Mouse (Mus musculus) stomach, postnatal 0 days (tissue): ENCODE measurements around the gene Camkmt. TPM values are rescaled to one million over a fixed set of nuclear protein-coding genes. Genes with fewer than 3 reads are reported as not detected.

Source experiments
- ATAC-seq: fragments of 200-750 bp; cut with Nextera tagmentation; 2 replicates; pipeline ENCODE4 v1.8.0; 2017; ENCODE audit not compliant: low FRiP score, low TSS enrichment
- DNase-seq: peaks from one replicate; pipeline ENCODE4 v3.0.0-alpha.2; 2016; ENCODE audit warnings: low spot score
- H3K27ac ChIP-seq: fragments of 300-500 bp; sonication (generic); replicated peaks from 2 replicates; pipeline ENCODE4 v1.5.1; 2014; ENCODE audit warnings: mild to moderate bottlenecking, control low read depth
- H3K27me3 ChIP-seq: fragments of 300-500 bp; sonication (generic); 2 replicates; pipeline ENCODE4 v1.6.1; 2014; ENCODE audit warnings: low read length; ENCODE audit not compliant: control insufficient read depth, insufficient read depth
- H3K36me3 ChIP-seq: fragments of 300-500 bp; sonication (generic); 2 replicates; pipeline ENCODE4 v1.6.1; 2014; ENCODE audit warnings: low read length, mixed read lengths; ENCODE audit not compliant: control insufficient read depth, insufficient read depth
- H3K4me1 ChIP-seq: fragments of 300-500 bp; sonication (generic); replicated peaks from 2 replicates; pipeline ENCODE4 v1.6.1; 2014; ENCODE audit warnings: antibody characterized with exemption; ENCODE audit not compliant: control insufficient read depth, insufficient read depth
- H3K4me2 ChIP-seq: fragments of 300-500 bp; sonication (generic); replicated peaks from 2 replicates; pipeline ENCODE4 v1.6.1; 2014; ENCODE audit warnings: low read depth, mild to moderate bottlenecking, control low read depth, moderate library complexity
- H3K4me3 ChIP-seq: fragments of 300-500 bp; sonication (generic); 2 replicates; pipeline ENCODE4 v1.5.1; 2014; ENCODE audit warnings: low read depth, low read length, control low read depth
- H3K9ac ChIP-seq: fragments of 300-500 bp; sonication (generic); 2 replicates; pipeline ENCODE4 v1.6.1; 2014; ENCODE audit warnings: mild to moderate bottlenecking, low read length, control low read depth, mixed read lengths
- H3K9me3 ChIP-seq: fragments of 300-500 bp; sonication (generic); 2 replicates; pipeline ENCODE4 v1.6.1; 2016; ENCODE audit warnings: low read length; ENCODE audit not compliant: control insufficient read depth
- CTCF ChIP-seq: IDR thresholded peaks from 2 replicates; pipeline ENCODE4 v1.5.1; 2016; ENCODE audit warnings: antibody characterized with exemption, low read depth, mild to moderate bottlenecking, moderate library complexity
- EP300 ChIP-seq: optimal IDR thresholded peaks from 2 replicates; pipeline ENCODE3; 2016; ENCODE audit warnings: antibody characterized with exemption
- WGBS: fragments of 180-500 bp; shearing (Covaris S2); extraction: QIAGEN DNeasy Blood & Tissue Kit; methylation state at CpG from one replicate; pipeline ENCODE4 v1.1.7; 2014; 5-methylcytosine and 5-hydroxymethylcytosine counted together
- polyA plus RNA-seq: library from polyadenylated mRNA; unstranded; fragments of >200 nt; fragmentation: Nextera tagmentation; extraction: Ambion mirVana; gene quantifications from 2 replicates; pipeline ENCODE4 v1.2.1, GENCODE M21; 2015

Gene Camkmt
- polyA plus RNA-seq, 1 experiment from 2014 or later: 8.3 TPM

DNA sequence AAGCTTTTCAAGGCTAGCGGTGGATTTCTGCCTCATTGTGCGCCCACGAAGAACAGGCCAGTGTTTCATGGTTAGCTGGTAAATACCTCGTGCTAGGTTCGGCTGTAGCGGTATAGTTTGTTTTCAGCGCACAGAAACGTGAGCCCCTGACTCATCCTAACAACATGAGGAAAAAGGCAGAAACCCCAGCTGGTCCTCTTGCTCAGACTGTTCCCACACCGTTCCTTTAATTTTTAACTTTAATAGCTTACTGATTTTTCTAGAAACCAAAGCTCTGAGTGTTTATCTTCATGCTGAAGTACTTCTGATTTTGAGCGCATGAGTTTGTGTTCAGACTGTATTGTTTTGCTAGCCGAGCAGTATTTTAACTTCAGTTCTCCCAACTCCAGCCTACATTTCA is 109.0 kb downstream of the Camkmt start:
- ATAC-seq (no peak), DNase-seq (no peak)
- H3K4me1 ChIP-seq: no peaks in the 10 kb centered on the region
- no peak overlapping the region for H3K27ac ChIP-seq
- H3K4me3 ChIP-seq: no peak overlapping the region
- 77% methylated on average over 11 of the region's 11 CpGs for WGBS
- H3K27me3 ChIP-seq: no peaks in the 10 kb centered on the region
- TF ChIP-seq EP300 (no peak), CTCF (no peak)
- H3K36me3 ChIP-seq: no peaks in the 10 kb centered on the region
- H3K4me2 ChIP-seq: no peak overlapping the region
- H3K9ac ChIP-seq: no peak overlapping the region
- H3K9me3 ChIP-seq: no peaks in the 10 kb centered on the region

DNA sequence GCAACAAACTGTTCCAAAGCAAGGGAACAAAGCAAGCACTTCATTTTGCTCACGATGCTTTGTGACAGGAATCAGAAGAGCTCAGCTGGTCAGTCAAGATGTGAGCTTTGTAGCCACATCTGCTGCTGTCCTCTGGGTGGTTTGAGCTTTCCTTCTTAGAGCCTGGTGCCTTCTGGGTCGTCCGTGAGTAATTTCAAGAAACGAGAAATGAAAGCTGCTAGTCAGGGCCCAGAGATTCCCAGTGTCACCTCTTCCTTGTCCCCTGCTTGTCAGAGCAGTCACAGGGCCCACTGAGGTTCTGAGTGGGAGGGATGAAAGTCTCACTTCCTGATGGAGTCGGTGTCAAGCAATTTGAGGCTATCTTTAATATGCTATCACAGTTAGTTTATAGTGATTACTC is 127.7 kb downstream of the Camkmt start:
- Histone ChIP-seq H3K4me3 (no peak overlapping the region), H3K9me3 (no peaks in the 10 kb centered on the region), H3K9ac (no peak overlapping the region), H3K4me1 (no peaks in the 10 kb centered on the region), H3K4me2 (no peak overlapping the region), H3K27ac (no peak overlapping the region), H3K36me3 (no peaks in the 10 kb centered on the region), H3K27me3 (no peaks in the 10 kb centered on the region)
- DNase-seq (no peak), ATAC-seq (no peak)
- WGBS: 77% methylated on average over 5 of the region's 5 CpGs
- TF ChIP-seq EP300 (no peak), CTCF (no peak)

DNA sequence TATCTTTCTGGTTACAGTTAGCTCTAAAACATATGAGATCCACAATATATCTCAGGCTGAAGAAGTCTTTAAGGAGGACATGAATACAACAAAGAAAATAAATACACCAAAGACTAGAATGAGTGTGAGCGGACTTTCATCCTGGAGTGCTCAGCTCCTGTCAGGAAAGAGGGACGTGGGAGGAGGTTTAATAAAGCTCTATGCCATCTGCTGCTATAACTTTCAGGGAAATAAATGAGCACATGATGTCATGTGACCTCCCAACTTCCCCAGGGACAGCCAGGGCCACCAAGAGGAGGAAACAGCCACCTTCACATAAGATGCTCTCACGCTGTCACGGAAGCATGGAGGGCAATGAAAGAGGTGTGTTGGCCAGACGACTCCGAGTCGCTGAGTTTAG is 151.8 kb downstream of the Camkmt start:
- Histone ChIP-seq H3K9ac (no peak overlapping the region), H3K4me1 (no peaks in the 10 kb centered on the region), H3K9me3 (no peaks in the 10 kb centered on the region), H3K27ac (no peak overlapping the region), H3K36me3 (no peaks in the 10 kb centered on the region), H3K4me2 (no peak overlapping the region), H3K4me3 (no peak overlapping the region), H3K27me3 (no peaks in the 10 kb centered on the region)
- ATAC-seq: no peak
- no peak for DNase-seq
- 84% methylated on average over 7 of the region's 7 CpGs for WGBS
- TF ChIP-seq EP300 (no peak), CTCF (no peak)

DNA sequence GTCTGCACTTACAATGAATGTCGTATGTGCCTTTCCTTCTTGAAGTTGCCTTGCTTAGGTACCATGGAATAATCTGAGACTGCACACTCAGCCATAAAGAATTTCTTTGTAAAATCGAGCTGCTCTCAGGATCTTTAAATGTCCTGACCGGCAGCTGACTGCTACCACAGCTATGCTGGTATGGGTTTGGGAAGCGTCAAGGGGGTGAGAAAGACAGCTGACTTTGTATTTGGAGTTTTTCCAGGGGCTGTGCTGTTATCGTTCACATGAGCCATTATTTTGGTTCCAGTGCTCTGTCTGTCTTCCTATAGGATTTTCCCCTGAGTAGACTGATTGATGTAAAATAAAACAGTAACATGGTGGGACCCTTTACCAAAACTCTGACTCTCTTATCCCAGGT is 158.6 kb downstream of the Camkmt start:
- Histone ChIP-seq H3K27ac (no peak overlapping the region), H3K27me3 (no peaks in the 10 kb centered on the region), H3K9ac (no peak overlapping the region), H3K4me3 (no peak overlapping the region), H3K4me2 (no peak overlapping the region), H3K36me3 (no peaks in the 10 kb centered on the region), H3K4me1 (no peaks in the 10 kb centered on the region), H3K9me3 (no peaks in the 10 kb centered on the region)
- WGBS: 48% methylated on average over 5 of the region's 5 CpGs
- no peak for TF ChIP-seq EP300
- no peak for TF ChIP-seq CTCF
- DNase-seq: no peak
- no peak for ATAC-seq

DNA sequence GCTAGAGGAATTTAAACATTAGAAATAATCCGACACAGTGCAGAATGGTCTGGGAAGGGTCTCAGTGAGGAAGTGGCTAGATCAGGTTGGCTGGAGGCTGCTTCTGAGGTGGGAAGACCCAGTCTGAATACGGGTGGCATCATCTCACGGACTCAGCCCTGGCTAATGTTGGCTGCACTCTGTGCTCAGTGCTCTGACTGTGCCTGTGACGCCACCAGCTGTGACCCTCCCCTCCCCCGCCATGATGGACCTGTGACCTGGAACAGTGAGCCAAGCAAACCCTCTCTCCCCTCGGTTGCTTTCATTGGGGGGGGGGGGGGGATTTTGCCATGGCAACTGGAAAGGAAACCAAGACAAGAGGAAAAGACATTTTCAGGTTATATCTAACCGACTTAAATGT is 159.4 kb downstream of the Camkmt start:
- WGBS: 54% methylated on average over 7 of the region's 7 CpGs
- Histone ChIP-seq H3K9ac (no peak overlapping the region), H3K9me3 (no peaks in the 10 kb centered on the region), H3K4me3 (no peak overlapping the region), H3K27ac (no peak overlapping the region), H3K4me1 (no peaks in the 10 kb centered on the region), H3K4me2 (no peak overlapping the region), H3K27me3 (no peaks in the 10 kb centered on the region), H3K36me3 (no peaks in the 10 kb centered on the region)
- ATAC-seq (no peak), DNase-seq (no peak)
- TF ChIP-seq CTCF (no peak), EP300 (no peak)

DNA sequence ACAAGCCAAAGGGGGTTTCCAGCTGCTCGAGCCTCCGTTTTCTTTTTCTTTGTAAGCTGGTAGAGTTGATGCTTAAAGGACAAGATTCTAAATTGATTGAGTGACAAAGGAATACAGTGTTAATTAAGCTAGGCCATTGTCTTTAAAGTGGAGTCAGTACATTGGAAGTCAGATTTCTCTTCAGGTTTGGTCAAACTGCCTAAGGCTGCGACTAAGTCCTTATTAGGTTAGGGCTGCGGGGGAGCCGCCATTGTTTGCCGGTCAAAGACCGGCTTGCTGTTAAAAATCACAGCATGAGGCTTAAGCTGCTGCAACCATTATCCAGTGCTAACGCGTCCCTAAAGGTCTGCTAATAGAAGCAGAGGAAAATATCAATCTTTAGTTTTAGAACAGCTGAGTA is 166.6 kb downstream of the Camkmt start:
- Histone ChIP-seq H3K27ac (no peak overlapping the region), H3K4me2 (no peak overlapping the region), H3K9ac (no peak overlapping the region), H3K36me3 (no peaks in the 10 kb centered on the region), H3K9me3 (no peaks in the 10 kb centered on the region), H3K4me1 (no peaks in the 10 kb centered on the region), H3K4me3 (no peak overlapping the region), H3K27me3 (no peaks in the 10 kb centered on the region)
- DNase-seq (no peak), ATAC-seq (no peak)
- WGBS: 26% methylated on average over 9 of the region's 9 CpGs
- TF ChIP-seq CTCF (no peak), EP300 (no peak)
